Mouse (Mus musculus): ENCODE results near the gene Rxrg.

Gene Rxrg

DNA sequence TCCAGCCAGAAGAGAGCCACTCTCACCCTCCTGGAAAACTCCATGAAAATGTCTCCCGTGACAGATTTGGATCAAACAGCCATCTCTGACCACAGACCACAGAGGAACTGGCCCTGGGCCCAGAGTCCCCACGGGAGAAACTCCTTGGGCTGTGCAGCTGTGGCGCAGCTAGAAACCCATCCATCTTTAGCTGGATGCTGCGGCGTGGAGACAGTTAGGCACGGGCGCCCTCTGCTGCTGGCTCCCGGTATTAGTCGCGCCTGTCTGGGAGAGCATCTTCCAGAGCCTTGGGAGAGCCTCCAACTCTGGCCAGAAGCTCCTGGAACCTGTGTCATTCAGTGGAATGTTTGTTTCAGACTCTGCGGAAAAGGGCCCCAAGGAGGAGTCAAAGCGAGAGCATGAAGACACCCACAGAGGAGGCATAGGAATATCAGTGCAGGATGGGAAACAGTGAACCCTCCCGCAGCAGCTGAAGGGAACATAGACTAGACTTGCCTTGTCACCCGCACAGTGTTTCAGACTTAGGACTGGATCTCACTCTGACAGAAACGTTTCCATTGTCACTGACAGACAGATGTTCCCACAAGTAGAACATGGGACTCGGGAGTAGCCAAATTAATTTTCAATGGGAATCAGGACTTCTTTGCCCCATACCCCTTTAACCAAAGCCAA lies 46.8 kb downstream of the Rxrg start:
- DNase-seq (ENCODE audit: low read depth, low spot score), result peak; percentile 38

DNA sequence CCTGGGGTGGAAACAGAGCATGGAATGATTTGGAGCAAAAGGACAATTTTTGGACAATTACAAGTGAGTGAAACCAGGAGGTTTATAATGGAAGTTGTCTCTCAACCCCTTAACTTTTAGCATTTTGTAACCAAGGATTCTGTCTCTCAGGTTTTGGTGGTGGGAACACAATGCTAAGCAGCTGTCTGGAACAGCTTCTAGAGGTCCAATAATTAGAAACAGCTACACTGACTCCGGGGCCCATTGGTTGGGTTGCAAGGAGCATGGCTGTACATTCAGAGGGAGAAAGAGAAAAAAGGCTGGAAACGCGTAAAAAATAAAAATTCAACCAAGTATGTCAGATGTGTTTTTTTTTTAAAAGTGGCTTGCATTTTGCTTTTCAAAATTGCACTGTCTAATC lies 50.5 kb downstream of the Rxrg start:
- no peak for DNase-seq (ENCODE audit: low read depth, low spot score)

DNA sequence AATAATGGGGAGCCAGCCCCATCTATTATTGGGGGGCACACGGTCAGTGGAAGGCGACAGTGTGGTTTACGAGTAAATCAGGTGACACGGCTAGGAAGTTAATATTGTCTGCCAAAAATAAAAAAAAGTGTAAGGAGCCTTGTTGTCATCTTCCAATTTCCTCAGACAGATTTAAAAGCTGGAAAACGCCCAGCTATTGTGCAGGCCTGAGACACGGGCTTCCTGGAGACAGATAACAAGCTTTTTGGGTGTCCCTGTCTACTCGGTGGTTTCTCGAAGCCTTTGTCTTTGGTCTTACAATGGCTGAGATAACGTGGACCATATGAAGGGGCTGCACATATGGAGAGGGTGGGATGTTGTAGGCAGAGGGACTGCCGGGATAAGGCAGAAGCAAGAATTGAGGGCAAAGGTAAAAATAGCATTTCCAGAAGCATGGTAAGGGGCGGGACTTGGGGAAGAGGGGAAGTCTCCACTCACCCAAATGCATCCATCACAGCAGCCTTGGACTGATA lies 51.0 kb downstream of the Rxrg start:
- DNase-seq (ENCODE audit: low read depth, low spot score), result no peak

DNA sequence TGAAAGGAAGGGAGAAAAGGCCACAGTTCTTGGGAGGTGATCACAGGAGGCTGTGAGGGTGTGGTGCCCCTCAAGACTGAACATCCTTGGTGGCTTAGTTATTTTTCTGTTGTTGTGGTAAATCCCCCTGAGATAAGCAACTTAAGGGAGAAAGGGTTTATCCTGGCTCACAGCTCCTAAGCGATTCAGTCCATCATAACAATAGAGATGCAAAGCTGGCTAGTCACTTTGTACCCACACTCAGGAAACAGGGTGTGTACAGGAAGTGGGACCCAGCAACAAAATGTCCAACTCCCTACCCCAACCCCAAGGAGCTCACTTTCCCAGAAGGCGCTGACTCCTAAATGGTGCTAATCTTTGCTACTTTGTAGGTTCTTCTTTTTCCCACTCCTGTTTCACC lies 54.2 kb downstream of the Rxrg start:
- DNase-seq (ENCODE audit: low read depth, low spot score), result no peak

DNA sequence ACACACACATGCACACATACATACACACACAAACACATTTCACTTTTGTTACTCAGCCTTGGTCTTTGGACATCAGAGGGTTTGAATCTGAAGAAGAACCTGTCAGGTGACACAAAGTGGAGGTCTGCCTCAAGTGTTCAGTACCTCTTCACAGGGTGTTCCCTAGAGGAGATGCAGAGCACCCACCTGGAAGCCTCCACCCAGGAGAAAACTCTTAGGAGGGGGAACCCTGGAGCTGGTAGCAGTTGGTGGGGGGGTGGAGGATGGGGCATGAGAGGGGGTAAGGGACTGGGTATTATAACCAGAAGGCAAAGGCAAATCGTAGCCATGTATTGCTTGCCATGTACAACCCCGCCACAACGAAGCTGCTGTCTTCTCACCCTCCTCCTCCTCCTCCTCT lies 60.9 kb downstream of the Rxrg start:
- no peak for DNase-seq (ENCODE audit: low read depth, low spot score)

DNA sequence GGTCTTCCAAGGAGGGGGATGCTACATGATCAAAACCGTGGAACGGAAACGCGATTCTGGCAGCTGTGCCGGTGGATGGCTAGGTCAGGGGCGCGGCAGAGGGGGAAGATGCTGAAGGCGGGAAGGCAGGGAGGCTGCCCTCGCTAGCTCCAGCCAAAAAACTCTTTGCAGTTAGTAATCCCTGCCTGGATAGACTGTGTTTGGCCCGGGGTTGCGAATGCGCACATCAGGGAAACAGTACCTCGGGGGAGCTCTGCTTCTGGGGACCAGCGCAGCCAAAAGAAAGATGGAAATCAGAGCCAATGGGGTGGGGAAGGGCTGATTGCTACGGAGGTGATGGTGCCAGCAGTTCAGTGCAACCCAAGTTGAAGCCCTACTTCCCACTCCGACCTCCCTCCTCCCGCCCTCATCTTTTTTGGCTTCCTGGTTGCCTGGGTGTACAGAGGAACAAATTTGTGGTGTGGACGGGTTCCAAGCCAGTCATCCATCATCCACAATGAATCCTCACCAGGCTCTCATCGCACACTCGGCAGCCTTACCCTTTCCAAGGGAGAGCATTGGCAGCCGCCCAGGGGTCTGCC lies 62.4 kb downstream of the Rxrg start:
- no peak for DNase-seq (ENCODE audit: low read depth, low spot score)

DNA sequence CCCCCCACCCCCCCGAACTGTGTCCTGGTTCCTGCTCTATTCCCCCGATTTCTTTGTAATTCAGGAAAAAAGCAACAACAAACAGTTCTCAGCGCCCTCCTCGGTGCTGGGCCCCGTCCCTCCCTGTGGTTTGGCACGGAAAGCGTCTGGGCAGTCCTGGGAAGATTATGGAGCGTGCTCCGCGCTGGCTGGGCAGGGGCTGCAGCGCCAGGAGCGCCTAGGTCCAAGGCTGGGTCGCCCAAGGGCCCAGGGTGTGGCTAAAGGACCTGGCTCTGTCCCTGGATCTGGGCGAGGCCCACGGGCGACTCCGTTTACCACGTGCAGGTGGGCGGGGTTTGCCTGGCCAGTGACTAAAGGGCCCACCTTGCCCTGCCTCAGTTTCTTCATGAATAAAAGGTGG lies 62.9 kb downstream of the Rxrg start:
- no peak for DNase-seq (ENCODE audit: low read depth, low spot score)

DNA sequence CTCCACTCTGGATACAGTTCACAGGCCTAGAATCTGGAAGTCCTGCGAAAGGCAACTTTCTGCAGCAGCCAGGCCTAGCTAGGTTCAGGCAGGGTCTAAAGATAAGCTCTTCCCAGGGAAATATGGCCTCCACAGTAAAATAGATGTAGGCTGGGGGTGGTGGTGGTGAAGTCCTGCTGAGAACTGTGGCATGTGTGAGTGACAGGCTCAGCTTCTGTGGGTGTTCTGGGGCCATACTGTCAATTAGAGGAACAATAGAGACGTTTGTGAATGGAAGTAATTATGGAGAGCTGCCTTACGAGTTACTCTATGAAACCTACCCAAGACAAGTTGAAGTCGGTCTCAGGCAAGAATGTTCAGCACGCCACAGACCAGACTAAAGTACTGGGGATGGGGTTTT lies 65.0 kb downstream of the Rxrg start:
- DNase-seq (ENCODE audit: low read depth, low spot score), result no peak

DNA sequence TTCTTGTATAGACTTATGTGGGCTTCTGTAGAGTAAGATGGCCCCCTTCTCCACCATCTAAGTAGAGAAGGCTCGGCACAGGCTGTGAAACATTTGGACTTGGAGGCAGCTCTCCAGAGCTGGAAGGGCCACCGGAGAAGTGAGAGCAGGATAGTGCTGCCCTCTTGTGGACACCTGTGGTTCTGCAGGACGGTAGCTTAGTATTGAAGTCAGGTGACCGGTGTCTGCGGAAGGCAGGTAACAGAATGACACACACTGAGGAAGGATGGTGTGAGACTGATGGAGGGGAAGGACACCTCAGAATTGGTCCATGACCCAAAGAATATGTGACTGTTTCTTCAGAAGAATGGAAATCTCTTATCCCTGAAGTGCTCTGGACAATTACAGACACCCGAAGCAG lies 71.6 kb downstream of the Rxrg start:
- DNase-seq (ENCODE audit: low read depth, low spot score), result peak; percentile 23

DNA sequence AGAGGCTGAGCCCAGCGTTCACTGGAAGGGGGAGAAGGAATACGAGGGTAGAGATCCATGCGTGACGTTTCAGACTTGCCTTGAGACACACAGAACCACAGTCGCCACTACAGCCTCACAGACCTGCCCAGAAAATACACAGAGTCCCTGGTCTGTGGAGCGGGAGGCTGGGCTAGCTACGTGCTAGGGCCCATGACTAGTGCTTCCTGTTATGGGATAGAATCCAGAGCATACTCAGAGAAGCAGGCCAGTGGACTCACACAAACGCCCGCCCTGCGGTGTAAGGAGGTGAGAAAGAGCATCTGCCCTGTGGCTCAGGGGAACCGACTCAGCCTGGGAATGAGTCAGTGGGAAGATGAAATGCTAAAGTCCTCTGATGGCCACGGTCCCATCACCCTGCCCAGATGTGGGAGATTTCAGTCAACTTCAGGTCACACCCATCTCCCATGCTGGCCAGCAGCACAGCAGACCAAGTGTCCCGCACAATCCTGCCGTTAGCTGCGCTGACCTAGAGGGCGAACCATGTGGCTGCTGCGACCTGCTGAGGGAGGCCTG lies 74.3 kb downstream of the Rxrg start:
- DNase-seq (ENCODE audit: low read depth, low spot score), result no peak

DNA sequence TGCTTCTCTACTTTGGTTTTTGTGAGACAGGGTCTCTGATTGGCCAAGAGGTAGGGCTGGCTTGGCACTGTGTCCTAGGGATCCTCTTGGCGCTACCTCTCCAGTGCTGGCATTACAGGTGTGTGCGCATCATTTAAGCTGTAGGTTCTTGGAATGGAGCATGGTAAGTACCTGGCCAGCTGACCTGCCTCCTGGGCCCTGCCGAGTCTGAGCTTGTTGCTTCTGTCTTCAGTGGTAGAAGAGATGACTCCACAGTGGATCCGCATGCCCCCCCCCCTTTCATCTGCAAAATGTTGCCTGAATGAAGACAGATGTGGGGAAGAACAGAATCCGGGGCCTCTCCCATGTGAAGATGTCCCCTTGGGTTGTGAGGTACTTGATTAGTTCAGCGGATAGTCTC lies 80.9 kb downstream of the Rxrg start:
- no peak for DNase-seq (ENCODE audit: low read depth, low spot score)

DNA sequence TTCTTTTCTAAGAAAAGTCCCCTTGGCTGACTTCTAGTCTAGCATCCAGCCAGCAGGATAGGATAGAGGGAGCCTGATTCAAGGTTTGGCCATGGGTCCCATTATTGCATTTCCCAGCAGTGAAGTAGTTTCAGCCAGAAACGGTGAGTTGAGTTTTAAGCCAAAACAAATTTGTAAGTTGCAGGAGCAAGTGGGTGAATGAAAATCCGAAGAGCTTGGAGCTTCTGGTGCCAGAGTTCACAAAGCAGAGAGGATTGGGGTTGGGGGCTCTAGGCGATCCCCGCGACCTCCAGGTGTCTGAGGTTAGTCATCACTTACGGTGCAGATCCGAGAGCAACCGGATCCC lies 89.8 kb downstream of the Rxrg start:
- no peak for DNase-seq (ENCODE audit: low read depth, low spot score)

DNA sequence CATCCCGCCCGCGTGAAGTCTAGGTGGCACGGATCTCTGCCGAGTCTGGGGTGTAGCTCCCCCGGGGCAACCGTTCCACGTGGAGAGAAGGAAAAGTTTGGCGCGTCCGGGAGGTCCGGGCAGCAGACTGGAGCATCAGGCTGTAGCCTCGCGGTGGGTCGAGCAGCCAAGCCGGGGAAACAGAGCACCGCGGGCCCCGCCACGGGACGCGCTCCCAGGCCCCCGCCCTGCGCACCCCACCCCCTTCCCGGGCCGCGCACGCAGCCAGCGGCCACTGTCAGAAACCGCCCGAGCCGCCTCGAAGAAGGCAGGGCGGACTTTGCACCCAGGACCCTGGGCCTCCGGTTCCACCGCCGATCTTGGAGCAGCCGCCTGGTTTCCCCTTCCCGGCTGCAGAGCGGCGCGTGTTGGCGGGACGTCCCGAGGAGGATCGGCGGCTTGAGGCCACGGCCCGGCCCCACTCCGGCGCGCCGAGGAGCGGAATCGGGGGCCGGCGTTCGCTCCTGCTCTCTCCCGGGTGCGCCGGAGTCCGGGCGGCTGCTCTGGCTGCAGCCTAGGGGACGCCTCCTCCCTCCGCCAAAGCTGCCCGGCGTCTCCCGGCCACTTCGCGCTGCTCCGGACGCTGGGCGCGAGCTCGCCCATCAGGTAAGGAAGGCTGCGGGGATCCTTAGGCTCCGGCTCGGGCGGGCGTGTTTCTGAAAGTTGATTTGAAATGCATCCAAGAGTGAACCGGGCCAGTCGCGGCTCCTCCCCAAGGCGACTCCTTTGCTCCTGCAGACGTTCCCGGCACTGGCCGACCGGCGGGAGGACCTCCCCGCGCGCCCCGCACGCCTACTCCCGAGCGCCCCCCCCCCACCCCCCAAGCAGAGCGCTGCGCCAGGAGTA lies 90.4 kb downstream of the Rxrg start:
- DNase-seq (ENCODE audit: low read depth, low spot score), result no peak

DNA sequence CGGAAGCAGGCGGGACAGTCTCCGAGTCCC lies 90.9 kb downstream of the Rxrg start, which contains the start of gene Lmx1a:
Lmx1a (plus strand) TSS at position 6 of the 30 bp plus-strand sequence.
- DNase-seq (ENCODE audit: low read depth, low spot score), result no peak
